Mouse (Mus musculus): ENCODE data around the gene Epb41l4b.

DNA sequence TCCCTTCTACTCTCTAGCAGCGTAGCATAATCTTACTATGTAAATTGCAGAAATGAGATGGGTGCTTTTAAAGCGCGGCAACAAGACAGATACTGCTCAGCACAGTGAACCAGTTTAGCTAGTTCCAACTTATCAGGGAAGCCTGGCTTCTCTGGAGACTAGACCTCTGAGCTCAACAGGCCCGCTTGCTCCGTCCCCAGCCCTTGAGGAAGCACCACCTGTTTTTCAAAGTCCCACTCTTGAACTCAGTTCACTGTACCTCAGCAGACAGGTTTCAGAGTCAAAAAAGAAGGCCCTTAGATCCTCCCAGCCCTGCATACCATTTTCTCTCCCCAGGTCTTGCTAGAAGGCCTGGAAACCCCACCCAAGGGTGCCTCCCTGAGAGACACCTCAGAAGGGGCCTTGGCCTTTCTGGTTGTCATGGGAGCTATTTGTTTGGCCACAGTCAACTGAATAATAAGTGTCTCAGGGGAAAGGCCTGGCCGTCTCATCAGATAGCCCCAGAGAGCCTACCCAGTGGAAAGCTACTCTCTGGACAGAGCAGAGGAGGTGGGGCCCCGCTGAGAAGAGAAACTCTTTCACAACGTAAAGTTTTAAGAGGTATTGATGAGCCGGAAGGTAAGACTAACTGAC, 21.5 kb upstream of the Epb41l4b start:
- no peak for TF ChIP-seq POLR2A (IDR thresholded peaks at IDR 0.05; ENCODE audit: borderline replicate concordance, control insufficient read depth, low read depth, low read length)
- TF ChIP-seq CTCF (IDR thresholded peaks at IDR 0.05; ENCODE audit: control insufficient read depth, insufficient read depth, low read length): no peak

All from bone marrow, adult 2 months (tissue).